Mouse (Mus musculus) MEL (cell line): ENCODE measurements around the gene Nsd1. TPM values are rescaled to one million over a fixed set of nuclear protein-coding genes. Genes with fewer than 3 reads are reported as not detected.

Source experiments
- DNase-seq: peaks from one replicate; pipeline ENCODE4 v3.0.0; 2011; ENCODE audit warnings: low read depth, low spot score
- H3K27ac ChIP-seq: 2 replicates; pipeline ENCODE4 v1.5.1; 2012; ENCODE audit warnings: low read depth, mild to moderate bottlenecking, control low read depth, low read length, moderate library complexity; ENCODE audit not compliant: control insufficient read depth
- H3K27me3 ChIP-seq, 2 experiments: fragments of 150-350 bp in 1 of 2; sonication (generic) in 1 of 2; 2 replicates each; pipeline ENCODE4 v1.6.1; 2012; ENCODE audit warnings: low read length in 2 of 2, mild to moderate bottlenecking in 2 of 2, improper control_type of control experiment in 1 of 2, moderate library complexity in 1 of 2; ENCODE audit not compliant: insufficient read depth in 2 of 2, control insufficient read depth in 1 of 2
- H3K36me3 ChIP-seq, 2 experiments: 2 replicates each; pipeline ENCODE4 v1.6.1; 2012 to 2014; ENCODE audit warnings: low read length in 2 of 2, improper control_type of control experiment in 1 of 2, inconsistent platforms in 1 of 2, mild to moderate bottlenecking in 1 of 2; ENCODE audit not compliant: insufficient read depth in 2 of 2, control insufficient read depth in 1 of 2
- H3K4me1 ChIP-seq, 2 experiments: fragments of 150-350 bp in 1 of 2; sonication (generic) in 1 of 2; 2 replicates each; pipeline ENCODE4 v1.6.1; 2012; ENCODE audit warnings: low read length in 2 of 2, improper control_type of control experiment in 1 of 2, mild to moderate bottlenecking in 1 of 2; ENCODE audit not compliant: insufficient read depth in 2 of 2, control insufficient read depth in 1 of 2
- H3K4me3 ChIP-seq, 2 experiments: fragments of 150-350 bp in 1 of 2; sonication (generic) in 1 of 2; 2 replicates each; pipeline ENCODE4 v1.5.1; 2012; ENCODE audit warnings: low read depth in 2 of 2, low read length in 2 of 2, mild to moderate bottlenecking in 2 of 2, moderate library complexity in 2 of 2, control low read depth in 1 of 2, improper control_type of control experiment in 1 of 2; ENCODE audit not compliant: control insufficient read depth in 1 of 2, insufficient read depth in 1 of 2
- H3K79me2 ChIP-seq: 2 replicates; pipeline ENCODE4 v1.6.1; 2012; ENCODE audit warnings: mild to moderate bottlenecking, low read length, moderate library complexity; ENCODE audit not compliant: control insufficient read depth, poor library complexity, insufficient read depth
- H3K9ac ChIP-seq: 2 replicates; pipeline ENCODE4 v1.6.1; 2012; ENCODE audit warnings: low read depth, mild to moderate bottlenecking, control low read depth, low read length, moderate library complexity; ENCODE audit not compliant: control insufficient read depth, poor library complexity, severe bottlenecking
- H3K9me3 ChIP-seq: fragments of 150-350 bp; sonication (generic); replicated peaks from 2 replicates; pipeline ENCODE4 v1.6.1; 2012; ENCODE audit warnings: mild to moderate bottlenecking, low read length, improper control_type of control experiment, moderate library complexity; ENCODE audit not compliant: insufficient read depth
- BHLHE40 ChIP-seq: IDR thresholded peaks from 2 replicates; pipeline ENCODE4 v1.6.1; 2012; ENCODE audit warnings: low read depth, mild to moderate bottlenecking, inconsistent platforms, low read length, improper control_type of control experiment, borderline replicate concordance
- CHD1 ChIP-seq: IDR thresholded peaks from 2 replicates; pipeline ENCODE4 v1.6.1; 2012; ENCODE audit warnings: low read depth, mild to moderate bottlenecking, inconsistent platforms, low read length, improper control_type of control experiment
- CHD2 ChIP-seq: IDR thresholded peaks from 2 replicates; pipeline ENCODE4 v1.6.1; 2011; ENCODE audit warnings: low read length, improper control_type of control experiment
- CTCF ChIP-seq, 3 experiments: IDR thresholded peaks in 2 of 3; conservative IDR thresholded peaks in 1 of 3; 2 replicates each; pipeline ENCODE4 v1.5.1; 2011 to 2012; ENCODE audit warnings: low read length in 3 of 3, low read depth in 2 of 3, mild to moderate bottlenecking in 2 of 3, improper control_type of control experiment in 1 of 3, inconsistent platforms in 1 of 3, mixed read lengths in 1 of 3, moderate library complexity in 1 of 3; ENCODE audit not compliant: control insufficient read depth in 1 of 3, insufficient read depth in 1 of 3, poor library complexity in 1 of 3, severe bottlenecking in 1 of 3
- E2F4 ChIP-seq: IDR thresholded peaks from 2 replicates; pipeline ENCODE4 v1.6.1; 2011; ENCODE audit warnings: low read depth, low read length, improper control_type of control experiment, borderline replicate concordance
- ELF1 ChIP-seq: IDR thresholded peaks from 2 replicates; pipeline ENCODE4 v1.6.1; 2014; ENCODE audit warnings: low read depth, mild to moderate bottlenecking, inconsistent platforms, low read length, improper control_type of control experiment, moderate library complexity
- EP300 ChIP-seq, 2 experiments: IDR thresholded peaks; 2 replicates each; pipeline ENCODE4 v1.6.1; 2011; ENCODE audit warnings: improper control_type of control experiment in 2 of 2, low read length in 2 of 2, low read depth in 1 of 2, mild to moderate bottlenecking in 1 of 2
- ETS1 ChIP-seq: IDR thresholded peaks from 2 replicates; pipeline ENCODE4 v1.6.1; 2012; ENCODE audit warnings: low read depth, mild to moderate bottlenecking, inconsistent platforms, low read length, improper control_type of control experiment, moderate library complexity
- GATA1 ChIP-seq: IDR thresholded peaks from 2 replicates; pipeline ENCODE4 v1.6.1; 2011; ENCODE audit warnings: low read depth, low read length, improper control_type of control experiment
- KAT2A ChIP-seq: conservative IDR thresholded peaks from 2 replicates; pipeline ENCODE4 v1.6.1; 2012; ENCODE audit warnings: low read depth, low read length, improper control_type of control experiment, inconsistent platforms
- MAFK ChIP-seq: IDR thresholded peaks from 2 replicates; pipeline ENCODE4 v1.6.1; 2011; ENCODE audit warnings: low read depth, mild to moderate bottlenecking, low read length, improper control_type of control experiment, borderline replicate concordance
- MAX ChIP-seq: IDR thresholded peaks from 2 replicates; pipeline ENCODE4 v1.6.1; 2011; ENCODE audit warnings: low read length, improper control_type of control experiment
- MAZ ChIP-seq: IDR thresholded peaks from 2 replicates; pipeline ENCODE4 v1.6.1; 2012; ENCODE audit warnings: low read depth, mild to moderate bottlenecking, inconsistent platforms, low read length, improper control_type of control experiment
- MEF2A ChIP-seq: IDR thresholded peaks from 2 replicates; pipeline ENCODE4 v1.6.1; 2014; ENCODE audit warnings: low read depth, mild to moderate bottlenecking, inconsistent platforms, low read length, improper control_type of control experiment; ENCODE audit not compliant: poor library complexity, insufficient replicate concordance, severe bottlenecking; ENCODE audit errors: extremely low read depth
- MXI1 ChIP-seq: IDR thresholded peaks from 2 replicates; pipeline ENCODE4 v1.6.1; 2011; ENCODE audit warnings: mild to moderate bottlenecking, low read depth, low read length, improper control_type of control experiment
- MYC ChIP-seq: IDR thresholded peaks from 2 replicates; pipeline ENCODE4 v1.6.1; 2011; ENCODE audit warnings: low read depth, mild to moderate bottlenecking, low read length, improper control_type of control experiment, moderate library complexity
- NRF1 ChIP-seq: IDR thresholded peaks from 2 replicates; pipeline ENCODE4 v1.6.1; 2014; ENCODE audit warnings: low read depth, mild to moderate bottlenecking, inconsistent platforms, low read length, improper control_type of control experiment, moderate library complexity; ENCODE audit not compliant: poor library complexity, insufficient read depth, severe bottlenecking
- POLR2AphosphoS2 ChIP-seq: IDR thresholded peaks from 2 replicates; pipeline ENCODE4 v1.6.1; 2011; ENCODE audit warnings: low read length, improper control_type of control experiment
- POLR2AphosphoS5 ChIP-seq: IDR thresholded peaks from 2 replicates; pipeline ENCODE4 v1.6.1; 2012; ENCODE audit warnings: low read depth, borderline replicate concordance, mild to moderate bottlenecking, inconsistent platforms, low read length, moderate library complexity, mixed read lengths
- TAL1 ChIP-seq: IDR thresholded peaks from 2 replicates; pipeline ENCODE4 v1.6.1; 2012; ENCODE audit warnings: mild to moderate bottlenecking, inconsistent platforms, low read length, moderate library complexity, mixed read lengths
- TCF12 ChIP-seq: IDR thresholded peaks from 2 replicates; pipeline ENCODE4 v1.6.1; 2014; ENCODE audit warnings: low read depth, mild to moderate bottlenecking, inconsistent platforms, low read length, improper control_type of control experiment, moderate library complexity
- UBTF ChIP-seq: IDR thresholded peaks from 2 replicates; pipeline ENCODE4 v1.6.1; 2012; ENCODE audit warnings: low read depth, mild to moderate bottlenecking, inconsistent platforms, low read length, improper control_type of control experiment, moderate library complexity, borderline replicate concordance; ENCODE audit not compliant: insufficient read depth
- USF2 ChIP-seq, 2 experiments: IDR thresholded peaks; 2 replicates each; pipeline ENCODE4 v1.6.1; 2011 to 2012; ENCODE audit warnings: improper control_type of control experiment in 2 of 2, low read length in 2 of 2, borderline replicate concordance in 1 of 2, inconsistent platforms in 1 of 2, low read depth in 1 of 2, mild to moderate bottlenecking in 1 of 2; ENCODE audit not compliant: insufficient read depth in 1 of 2
- ZC3H11A ChIP-seq: IDR thresholded peaks from 2 replicates; pipeline ENCODE4 v1.6.1; 2012; ENCODE audit warnings: low read depth, mild to moderate bottlenecking, inconsistent platforms, low read length, improper control_type of control experiment
- ZKSCAN1 ChIP-seq: IDR thresholded peaks from 2 replicates; pipeline ENCODE4 v1.6.1; 2012; ENCODE audit warnings: low read depth, mild to moderate bottlenecking, inconsistent platforms, low read length, improper control_type of control experiment, moderate library complexity
- ZMIZ1 ChIP-seq: IDR thresholded peaks from 2 replicates; pipeline ENCODE4 v1.6.1; 2012; ENCODE audit warnings: low read depth, mild to moderate bottlenecking, inconsistent platforms, low read length, improper control_type of control experiment, moderate library complexity
- ZNF384 ChIP-seq: IDR thresholded peaks from 2 replicates; pipeline ENCODE4 v1.6.1; 2012; ENCODE audit warnings: low read depth, mild to moderate bottlenecking, inconsistent platforms, low read length, improper control_type of control experiment
- polyA plus RNA-seq, 2 experiments: library from polyadenylated mRNA; stranded (reverse) in 1 of 2; unstranded in 1 of 2; fragments of >175 nt in 1 of 2; fragments of >200 nt in 1 of 2; gene quantifications; 2 replicates each; pipeline versions ENCODE4 v1.2.1 to v1.2.4; 2012; ENCODE audit warnings: low replicate concordance in 2 of 2, low read depth in 1 of 2; ENCODE audit not compliant: insufficient read length in 2 of 2, insufficient read depth in 1 of 2, missing spikeins in 1 of 2
- total RNA-seq: library from RNA; depleted of rRNA; stranded (reverse); fragments of 300-350 nt; gene quantifications from 2 replicates; pipeline ENCODE4 v1.2.3, GENCODE M21; 2012

Gene Nsd1
- total and polyA plus RNA-seq, 3 experiments: 6.3 to 59.3 (median 10.0) TPM

DNA sequence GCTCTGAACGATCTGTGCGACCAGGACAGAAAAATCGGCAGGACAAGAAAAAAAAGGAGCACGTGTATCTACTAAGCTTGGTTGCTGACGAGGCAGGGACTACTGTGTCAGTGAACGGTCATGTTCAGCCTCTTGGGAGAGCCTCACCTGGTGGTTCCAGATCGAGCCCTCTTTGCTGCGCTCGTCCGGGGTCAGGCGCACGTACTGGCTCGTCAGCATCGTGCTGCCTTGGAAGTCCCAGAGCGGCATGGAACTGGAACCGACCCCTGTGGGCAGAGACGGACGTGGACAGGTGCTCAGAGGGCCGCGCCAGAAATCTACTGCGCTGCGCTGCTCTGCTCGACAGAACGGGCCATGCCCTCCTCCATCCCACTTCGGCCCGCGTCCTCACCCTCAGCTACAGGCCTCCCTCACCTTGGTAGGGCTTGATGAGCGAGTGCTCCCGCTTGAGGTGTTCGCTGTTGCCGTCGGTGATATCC, 152.4 kb downstream of the Nsd1 start:
- no peak for DNase-seq
- Histone ChIP-seq H3K9me3 (no peaks in the 10 kb centered on the region), H3K79me2 (peaks cover 50% of the 10 kb centered on the region), H3K4me1 (peaks cover 10 to 30% of the 10 kb centered on the region in 2 experiments), H3K27me3 (no peaks in the 10 kb centered on the region), H3K27ac (peak overlapping the region; percentile 94), H3K4me3 (peak overlapping the region; percentile 79 to 91), H3K36me3 (peaks cover 8 to 29% of the 10 kb centered on the region in 2 experiments), H3K9ac (peak overlapping the region; percentile 88)
- TF ChIP-seq USF2 (IDR thresholded peaks at IDR 0.05; ENCODE audit: borderline replicate concordance in 1 of 2, insufficient read depth in 1 of 2, low read depth in 1 of 2, low read length in 2 of 2) (no peak), MAX (peak; percentile 75), GATA1 (no peak), MYC (peak; percentile 69; the same call in 1 of the 2 replicates), CTCF (IDR thresholded peaks at IDR 0.05 in 2 of 3, conservative IDR thresholded peaks at IDR 0.05 in 1 of 3; ENCODE audit: control insufficient read depth in 1 of 3, insufficient read depth in 1 of 3, low read depth in 2 of 3, low read length in 3 of 3, poor library complexity in 1 of 3, severe bottlenecking in 1 of 3) (no peak), MXI1 (peak; percentile 65; the same call in 1 of the 2 replicates), E2F4 (no peak), EP300 (IDR thresholded peaks at IDR 0.05; ENCODE audit: low read depth in 1 of 2, low read length in 2 of 2) (no peak), POLR2AphosphoS5 (no peak)

DNA sequence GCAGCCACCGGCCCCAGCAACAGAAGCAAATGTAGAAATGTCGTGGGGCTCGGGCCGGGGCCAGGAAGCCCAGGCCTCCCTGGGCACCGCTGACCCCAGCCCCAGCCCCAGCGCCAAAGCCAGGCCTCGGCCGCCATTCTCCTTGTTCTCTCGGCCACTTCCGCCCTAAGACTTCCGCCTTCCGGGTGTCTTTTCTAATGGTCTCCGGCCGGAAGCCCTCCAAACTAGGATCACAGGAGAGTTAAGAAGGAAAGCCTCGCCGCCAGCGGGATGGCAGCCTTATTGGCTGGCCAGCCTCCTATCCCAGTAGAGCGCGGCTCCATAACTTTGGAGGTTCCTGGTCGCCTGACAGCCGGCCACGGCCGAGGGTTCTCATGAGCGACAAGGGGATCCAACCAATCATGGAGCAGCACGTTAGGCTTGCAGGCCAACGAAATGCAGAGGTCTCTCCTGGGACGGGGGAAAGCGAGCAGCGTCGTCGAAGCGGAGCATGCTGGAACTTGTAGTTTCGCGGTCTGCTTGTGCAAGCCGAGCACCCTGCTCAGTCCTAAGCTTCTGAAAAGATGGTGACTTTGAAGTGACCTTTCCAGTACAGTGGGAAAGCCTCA, 153.0 kb downstream of the Nsd1 start, which contains the start of gene Lman2:
Gene Lman2 (minus strand): TSS at position 331 of the 608 bp plus-strand sequence.
- Histone ChIP-seq H3K27ac (peak within 1 kb of the TSS; percentile 94), H3K79me2 (peaks cover 48% of the 10 kb centered on the region), H3K36me3 (peaks cover 6 to 29% of the 10 kb centered on the region in 2 experiments), H3K4me3 (peak within 1 kb of the TSS; percentile 79 to 91), H3K9me3 (no peaks in the 10 kb centered on the region), H3K4me1 (peaks cover 10 to 30% of the 10 kb centered on the region in 2 experiments), H3K27me3 (no peaks in the 10 kb centered on the region), H3K9ac (peak within 1 kb of the TSS; percentile 88)
- DNase-seq: peak; percentile 99
- no peak for TF ChIP-seq MAFK
- peak; percentile 27; the same call in 1 of the 2 replicates for TF ChIP-seq TCF12
- no peak for TF ChIP-seq ZNF384
- TF ChIP-seq USF2 (IDR thresholded peaks at IDR 0.05; ENCODE audit: borderline replicate concordance in 1 of 2, insufficient read depth in 1 of 2, low read depth in 1 of 2, low read length in 2 of 2): no peak
- no peak for TF ChIP-seq CHD1
- peak; percentile 64 for TF ChIP-seq CHD2
- TF ChIP-seq POLR2AphosphoS2: peak; percentile 85
- no peak for TF ChIP-seq BHLHE40
- TF ChIP-seq ZC3H11A: no peak
- 0 out of 2 replicates have a peak, but pooled peaks have one; percentile 50 for TF ChIP-seq E2F4
- no peak for TF ChIP-seq TAL1
- TF ChIP-seq MYC: peak; percentile 63; the same call in 1 of the 2 replicates
- TF ChIP-seq EP300 (IDR thresholded peaks at IDR 0.05; ENCODE audit: low read depth in 1 of 2, low read length in 2 of 2): 0 out of 4 replicates have a peak, but pooled peaks of 1 of the 2 experiments have one; percentile 4
- no peak for TF ChIP-seq GATA1
- no peak for TF ChIP-seq NRF1
- no peak for TF ChIP-seq ETS1
- TF ChIP-seq MAZ: peak; percentile 42; the same call in 1 of the 2 replicates
- TF ChIP-seq KAT2A: peak; percentile 87
- TF ChIP-seq MEF2A: no peak
- no peak for TF ChIP-seq UBTF
- TF ChIP-seq ZMIZ1: peak; percentile 67; the same call in 1 of the 2 replicates
- TF ChIP-seq ELF1: peak; percentile 97
- TF ChIP-seq MXI1: peak; percentile 57; the same call in 1 of the 2 replicates
- TF ChIP-seq ZKSCAN1: no peak
